Mouse (Mus musculus): Measurements from ENCODE around the gene Hnrnpab.

GRCm38 (mm10) chr11:51585608-51586252 is 20.9 kb downstream of the Hnrnpab start:
- TF ChIP-seq MAFK (IDR thresholded peaks at IDR 0.05; ENCODE audit: insufficient read depth, low read depth, low read length) (no peak), ZC3H11A (IDR thresholded peaks at IDR 0.05; ENCODE audit: borderline replicate concordance, low read depth, low read length) (no peak), CHD2 (IDR thresholded peaks at IDR 0.05; ENCODE audit: low read depth, low read length) (no peak), ZNF384 (IDR thresholded peaks at IDR 0.05; ENCODE audit: low read depth, low read length) (no peak), HCFC1 (IDR thresholded peaks at IDR 0.05; ENCODE audit: borderline replicate concordance, insufficient read depth, low read length) (no peak)

Measured in ES-E14 (cell line).